Mouse (Mus musculus) heart, adult 18-20 months (tissue): ENCODE measurements around the gene Kcns3. TPM values are rescaled to one million over a fixed set of nuclear protein-coding genes. Genes with fewer than 3 reads are reported as not detected.
A peak's percentile ranks its signal among the peaks of the same experiment; 100 is the strongest.

Source experiments
- DNase-seq, 2 experiments: peaks; one replicate each; pipeline ENCODE4 v3.0.0; 2021 to 2022; ENCODE audit warnings: mixed read lengths in 1 of 2
- long read RNA-seq, 2 experiments: library from polyadenylated mRNA; stranded (forward); transcript quantifications; one replicate each; pipeline ENCODE4 v2.0.0; 2021
- total RNA-seq, 2 experiments: library from RNA; stranded (reverse); gene quantifications; 2 replicates each; pipeline ENCODE4 v1.2.3; 2021

Gene Kcns3
- under 1 TPM; 0.84 to 0.90 TPM for total RNA-seq
- long read RNA-seq, experiment 1, partial matches to known transcripts, result 0 of 2 reads
- long read RNA-seq, experiment 1, other reads (novel, unspliced or antisense), result 0 of 2 reads
- long read RNA-seq, experiment 2, partial matches to known transcripts, result 0 of 2 reads
- long read RNA-seq, experiment 2, other reads (novel, unspliced or antisense), result 0 of 2 reads

- no peak for DNase-seq
Observed at GRCm38 (mm10) chr12:11151015-11151414, at the start of gene Kcns3. Gene Kcns3 (minus strand): TSS chr12:11151056.

- DNase-seq, result no peak
Observed at GRCm38 (mm10) chr12:11198551-11198950, 47.7 kb upstream of the Kcns3 start.

- no peak for DNase-seq
Observed at GRCm38 (mm10) chr12:11198026-11198425, 47.2 kb upstream of the Kcns3 start.

DNA sequence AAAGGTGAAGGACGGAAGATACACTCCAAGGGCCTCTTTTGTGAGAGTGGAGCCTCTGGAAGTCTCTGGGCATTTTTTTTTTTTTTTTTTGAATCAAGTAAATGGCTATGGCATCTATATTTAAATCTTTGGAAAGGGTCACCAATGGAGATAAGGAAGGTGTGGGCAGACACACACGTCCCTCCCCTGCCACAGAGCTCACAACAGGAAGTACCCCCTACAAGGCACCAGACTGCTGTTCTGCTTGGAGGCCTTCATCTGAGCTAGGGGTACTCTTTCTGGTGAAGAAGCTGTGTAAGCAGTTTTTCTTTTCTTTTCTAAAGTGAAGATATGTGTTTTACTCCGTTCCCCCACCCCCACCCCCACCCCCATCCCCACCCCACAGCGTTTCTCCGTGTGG, 46.0 kb upstream of the Kcns3 start:
- DNase-seq, result no peak

- peak; percentile 83 to 90 for DNase-seq
Observed at GRCm38 (mm10) chr12:11196142-11196597, 45.3 kb upstream of the Kcns3 start.

GRCm38 (mm10) chr12:11195031-11195430, 44.2 kb upstream of the Kcns3 start:
- peak; percentile 19 to 33 for DNase-seq

- peak; percentile 82 to 92 for DNase-seq
Observed at GRCm38 (mm10) chr12:11178486-11179154, 27.8 kb upstream of the Kcns3 start.

- DNase-seq, result peak in 1 of 2 experiments; percentile 15
Observed at GRCm38 (mm10) chr12:11177408-11178394, 26.8 kb upstream of the Kcns3 start.

- no peak for DNase-seq
Observed at GRCm38 (mm10) chr12:11158670-11159069, 7.8 kb upstream of the Kcns3 start.

- DNase-seq, result no peak
Observed at GRCm38 (mm10) chr12:11155123-11155522, 4.3 kb upstream of the Kcns3 start.

DNA sequence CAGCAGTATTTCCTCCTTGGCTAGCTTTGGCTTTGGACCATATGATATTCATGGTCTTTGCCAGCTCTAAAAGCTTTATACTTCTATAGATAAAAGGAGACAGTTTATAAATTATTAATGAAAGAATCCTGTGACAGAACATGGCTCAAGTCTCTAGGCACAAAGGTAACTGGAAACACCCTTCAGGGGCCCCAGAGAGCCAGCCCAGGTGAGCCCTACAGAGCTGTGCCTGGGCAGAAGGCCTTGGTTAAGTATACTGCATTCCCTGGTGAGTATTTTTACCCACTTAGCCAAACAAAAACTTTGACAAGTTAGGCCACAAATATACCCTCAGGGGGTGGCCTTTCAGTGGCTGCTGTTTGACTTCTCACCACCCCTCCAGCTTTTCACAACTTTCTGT, 2.7 kb upstream of the Kcns3 start:
- DNase-seq, result no peak

DNA sequence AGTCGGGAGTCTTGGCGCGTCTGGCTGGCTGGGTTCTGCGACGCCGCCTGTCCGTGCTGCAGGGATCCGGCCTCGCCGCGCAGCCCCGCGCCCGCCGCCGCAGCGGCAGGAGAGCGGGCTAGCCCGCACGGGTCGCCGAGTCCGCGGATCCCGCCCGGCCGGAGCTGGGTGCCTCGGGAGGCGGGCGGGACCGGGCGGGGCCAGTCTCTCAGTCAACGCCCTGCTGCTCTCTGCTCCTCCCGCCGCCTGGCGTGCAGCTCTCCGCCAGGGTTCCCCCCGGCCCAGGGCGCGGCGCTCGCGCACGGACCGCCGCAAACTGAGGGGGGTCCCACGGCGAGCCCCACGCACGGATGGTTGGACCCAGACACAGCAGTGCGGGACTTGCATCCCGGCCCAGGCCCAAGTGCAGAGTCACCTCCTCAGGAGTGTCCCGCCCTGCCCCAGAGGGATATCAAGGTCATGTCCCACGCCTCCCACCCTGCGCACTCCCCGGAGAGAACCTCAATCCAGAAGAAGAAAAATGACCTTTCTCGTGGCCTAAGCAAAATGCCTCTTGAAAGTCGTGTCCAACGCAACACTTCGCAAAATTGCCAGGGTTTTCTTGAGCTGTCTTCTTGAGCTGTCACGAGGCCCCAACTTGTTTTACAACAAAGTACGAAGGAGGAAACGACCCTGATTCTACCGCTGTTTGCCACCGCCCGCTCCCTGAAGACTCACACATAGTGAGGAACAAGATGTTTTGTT, 492 bp downstream of the Kcns3 start:
- DNase-seq, result peak; percentile 39 to 46

DNA sequence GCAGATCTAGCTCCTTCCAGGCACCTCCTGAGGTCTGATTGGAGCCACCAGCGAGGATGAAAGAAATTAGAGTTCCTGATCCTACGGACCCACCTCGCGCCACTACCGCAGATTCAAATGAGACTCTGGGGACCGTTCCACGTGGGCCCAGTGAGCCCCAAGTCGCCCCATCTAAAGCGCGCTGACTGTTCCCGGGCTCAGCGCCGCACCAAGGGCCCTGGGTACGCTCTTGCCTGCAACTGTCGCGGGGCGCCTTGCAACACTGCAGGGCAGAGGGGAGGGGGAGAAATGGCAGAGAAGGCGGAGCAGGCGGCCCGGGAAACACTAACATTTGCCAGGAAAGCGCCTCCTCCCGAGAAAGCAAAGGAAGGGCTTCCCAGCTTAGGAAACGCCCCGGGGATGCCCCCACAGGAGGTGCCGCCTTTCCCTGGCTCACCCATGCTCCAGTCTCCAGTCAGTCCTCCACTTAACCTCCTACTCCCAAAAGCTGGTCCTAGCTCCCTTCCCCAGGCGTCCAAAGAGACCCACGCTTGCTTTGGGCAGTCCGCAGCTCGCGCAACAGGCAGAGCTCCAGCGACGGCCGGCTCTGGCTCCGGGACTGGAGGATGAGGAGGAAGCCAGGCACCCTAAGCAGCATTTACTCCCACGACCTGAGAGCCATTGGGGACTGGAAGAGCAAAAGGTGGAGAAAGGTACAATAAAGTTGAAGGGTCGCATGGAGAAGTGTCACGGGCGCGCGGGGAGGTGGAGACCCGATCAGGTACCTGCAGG, 1.2 kb downstream of the Kcns3 start:
- peak; percentile 61 to 78 for DNase-seq

GRCm38 (mm10) chr12:11149121-11149420, 1.8 kb downstream of the Kcns3 start:
- DNase-seq, result no peak

DNA sequence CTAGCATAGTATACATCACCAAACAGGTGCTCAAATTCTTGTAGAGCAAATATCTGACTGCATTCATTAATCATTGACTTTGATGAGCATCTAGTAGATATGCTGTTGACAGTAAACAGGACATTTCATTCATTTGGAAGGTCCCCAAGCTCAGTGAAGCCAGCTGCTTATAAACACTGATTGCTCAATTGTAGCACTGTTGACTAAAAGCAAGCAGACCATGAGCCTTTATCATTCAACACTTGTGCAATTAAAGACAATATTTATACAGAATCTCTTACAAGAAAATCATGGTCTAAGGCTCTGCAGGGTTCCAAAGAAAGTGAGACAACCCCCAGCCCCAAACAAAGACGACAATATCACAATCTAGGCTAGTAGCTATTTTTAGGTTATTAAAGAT, 6.0 kb downstream of the Kcns3 start:
- DNase-seq, result peak; percentile 14 to 22

DNA sequence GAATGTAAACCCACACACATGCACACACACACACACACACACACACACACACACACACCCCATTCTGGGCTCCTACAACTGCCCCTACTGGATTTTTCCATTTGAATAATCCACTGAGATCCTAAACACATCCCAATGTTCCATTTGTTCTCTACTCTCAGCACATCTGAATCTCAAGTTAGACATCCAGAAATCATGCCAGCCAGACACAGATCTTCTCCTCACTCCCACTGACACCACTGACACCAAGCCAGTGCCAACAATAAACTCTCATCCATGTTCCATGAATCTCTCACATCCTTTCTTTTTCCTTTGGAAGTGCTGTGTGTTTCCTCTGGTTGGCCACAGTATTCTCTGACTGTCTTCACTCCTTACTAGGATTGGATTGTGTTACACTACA, 18.4 kb downstream of the Kcns3 start:
- DNase-seq, result no peak

GRCm38 (mm10) chr12:11129188-11129587, 21.7 kb downstream of the Kcns3 start:
- no peak for DNase-seq

DNA sequence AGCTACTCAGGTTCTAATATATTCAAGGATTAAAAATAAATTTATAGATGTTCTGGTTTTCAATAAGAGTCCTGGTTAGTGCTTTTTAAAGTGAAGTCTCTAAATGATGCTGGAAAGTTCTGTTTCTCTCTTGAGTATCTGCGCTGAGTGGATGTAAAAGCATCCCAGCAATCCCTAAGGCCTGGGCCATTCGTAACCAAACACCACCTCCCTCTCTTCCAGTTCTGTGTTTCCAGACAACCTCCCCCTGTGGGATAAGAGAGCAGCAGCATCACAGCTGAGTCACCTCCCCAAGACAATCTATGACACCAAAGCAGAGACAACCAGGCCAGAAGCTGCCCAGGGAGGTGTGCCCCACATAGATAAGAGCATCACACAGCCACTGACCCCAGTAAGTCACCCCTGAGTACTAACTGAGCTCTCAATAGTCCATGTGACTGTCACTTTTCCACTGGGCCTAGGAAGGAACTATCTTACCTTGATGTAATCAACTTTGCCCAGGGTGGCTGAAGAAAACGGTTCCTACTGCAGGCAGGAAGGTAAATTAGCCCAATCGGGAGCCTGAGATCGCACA, 24.6 kb downstream of the Kcns3 start:
- DNase-seq, result no peak

GRCm38 (mm10) chr12:11101565-11101964, 49.3 kb downstream of the Kcns3 start:
- DNase-seq, result no peak

DNA sequence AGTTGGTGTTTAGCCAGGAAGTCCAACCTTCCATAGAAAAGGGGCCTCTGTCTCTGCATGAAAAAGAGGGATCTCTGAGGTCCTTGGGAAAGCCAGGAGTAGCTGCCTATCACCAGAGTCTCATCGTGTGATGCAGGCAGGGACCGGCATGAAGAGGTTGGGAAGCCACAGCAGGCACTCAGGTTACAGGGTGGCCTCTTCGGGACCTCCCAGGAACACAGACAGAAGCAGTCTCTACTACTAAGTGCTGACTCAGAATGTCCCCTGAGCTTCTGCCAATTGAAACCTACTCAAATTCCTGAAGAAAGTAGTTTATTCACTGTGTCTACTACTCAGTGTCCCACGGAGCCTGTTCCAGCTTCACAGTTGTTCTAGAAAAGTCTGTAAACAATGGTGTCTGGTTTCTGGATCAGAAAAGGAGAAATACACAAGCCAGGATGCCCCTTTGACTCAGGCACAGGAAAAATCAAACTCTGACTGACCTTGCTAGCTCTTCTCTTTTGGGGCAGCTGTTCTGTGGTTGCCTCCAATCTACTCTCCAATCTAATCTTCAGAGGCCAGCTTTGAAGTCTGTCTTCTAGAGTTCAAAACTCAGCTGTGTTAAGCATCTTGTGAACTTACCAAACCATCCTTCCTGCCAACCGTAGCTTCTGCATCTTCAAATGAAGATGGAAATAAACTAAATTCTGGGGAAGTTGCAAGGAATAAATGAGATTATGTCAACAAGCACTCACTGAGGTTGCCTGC, 62.1 kb downstream of the Kcns3 start:
- peak; percentile 4 to 22 for DNase-seq
